Mouse (Mus musculus) cerebellum, postnatal 36 days (tissue): ENCODE results near the gene Fam151a.
A peak's percentile ranks its signal among the peaks of the same experiment; 100 is the strongest.
"Not testable (repeated sequence)": the region's sequence is repeated elsewhere in the genome, so short reads cannot be mapped to it uniquely, and the experiment has no call there.

Experiments used
- DNase-seq, 2 experiments: peaks; one replicate each; pipeline ENCODE4 v3.0.0; 2021 to 2022; ENCODE audit warnings: mixed read lengths in 2 of 2

The Fam151a gene

DNA sequence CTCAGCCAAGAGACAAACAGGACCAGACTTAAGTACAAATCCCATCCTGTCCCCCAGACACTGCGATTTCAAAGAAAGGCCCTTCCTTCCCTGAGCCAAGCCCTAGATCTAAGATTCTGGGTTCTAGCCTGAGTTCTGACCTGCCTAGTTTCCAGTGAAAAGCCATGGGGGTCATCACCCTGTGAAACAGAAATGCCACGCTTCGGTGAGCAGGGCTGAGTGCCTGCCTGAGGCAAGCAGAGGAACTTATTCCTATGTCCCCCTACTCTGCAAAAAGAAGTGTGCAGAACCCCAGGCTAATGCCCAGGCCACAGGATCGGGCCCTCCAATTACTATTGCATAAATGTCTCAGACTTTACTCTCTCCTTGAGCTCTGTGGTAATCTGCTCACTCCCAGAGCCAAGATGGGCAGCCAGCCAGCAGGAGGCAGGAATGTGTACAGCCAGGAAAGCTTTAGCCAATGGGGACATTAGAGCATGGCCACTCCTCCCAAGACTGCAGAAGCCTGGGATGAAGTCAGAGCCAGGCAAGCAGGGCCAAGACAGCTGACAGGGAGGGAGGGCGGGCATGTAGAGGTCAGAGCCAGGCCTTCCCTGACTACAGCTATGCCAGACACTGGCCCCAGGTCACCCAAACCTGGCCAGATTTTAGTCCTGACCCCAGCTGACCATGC lies 44.6 kb downstream of the Fam151a start:
- peak; percentile 90 to 93 for DNase-seq

GRCm38 (mm10) chr4:106780045-106780444 lies 46.4 kb downstream of the Fam151a start:
- no peak for DNase-seq

GRCm38 (mm10) chr4:106783137-106783536 lies 49.4 kb downstream of the Fam151a start:
- DNase-seq = no peak

DNA sequence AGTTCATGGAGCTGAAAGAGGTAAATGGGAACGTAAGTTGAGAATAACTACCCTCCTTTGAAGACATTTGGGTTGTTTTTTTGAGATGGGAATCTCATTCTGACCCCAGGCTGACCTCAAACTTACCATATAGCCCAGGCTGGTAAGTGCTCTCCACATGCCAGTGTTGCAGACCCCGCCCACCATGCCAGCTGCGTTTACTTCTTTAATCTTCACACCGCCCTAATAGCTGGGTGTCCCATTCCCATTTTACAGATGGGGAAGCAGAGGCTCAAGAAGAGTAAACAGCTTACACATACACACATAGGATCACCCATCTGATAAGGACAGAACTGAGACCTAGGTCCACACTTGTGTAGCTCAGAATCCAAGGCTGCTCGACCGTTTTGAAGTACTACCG lies 51.1 kb downstream of the Fam151a start:
- no peak for DNase-seq

DNA sequence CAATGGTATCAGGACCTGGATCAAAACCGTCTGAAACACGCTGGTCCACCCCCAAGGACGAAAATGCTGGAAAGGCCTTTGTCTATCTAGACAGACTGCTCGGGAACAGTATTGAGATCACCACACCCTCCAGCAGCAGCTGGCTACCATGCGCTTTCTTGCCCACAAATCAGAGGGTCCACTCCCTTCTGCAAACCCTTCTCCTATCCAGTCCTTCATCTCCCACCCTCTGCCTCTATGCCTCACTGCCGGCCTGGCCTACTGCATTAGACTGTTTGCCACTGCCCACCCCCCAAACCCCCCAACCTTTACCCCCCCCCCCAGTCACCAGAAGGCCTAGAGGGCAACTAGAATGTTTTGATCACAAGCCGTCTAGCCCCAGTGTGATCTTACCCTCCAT lies 51.7 kb downstream of the Fam151a start:
- DNase-seq = no peak

GRCm38 (mm10) chr4:106785753-106786540 lies 52.3 kb downstream of the Fam151a start:
- peak in 1 of 2 experiments; percentile 32 for DNase-seq

DNA sequence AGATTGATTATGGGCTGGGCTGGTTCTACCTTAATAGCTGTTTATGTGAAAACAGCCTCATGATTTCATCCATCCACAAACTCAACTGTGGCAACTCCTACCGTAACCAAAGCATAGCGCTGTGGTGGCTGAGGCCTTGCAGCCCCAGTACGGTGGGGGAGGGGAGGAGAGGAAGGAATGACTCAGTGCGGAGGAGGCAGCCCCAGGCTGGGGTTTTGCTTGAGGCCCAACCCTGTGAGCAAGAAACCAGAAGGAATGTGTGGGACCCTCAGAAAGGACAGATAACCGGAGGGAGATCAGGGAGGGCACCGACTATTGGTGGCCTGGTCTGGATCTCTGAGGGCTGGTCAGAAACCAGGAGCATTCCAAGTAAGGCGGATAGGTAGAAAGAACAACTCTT lies 54.1 kb downstream of the Fam151a start:
- DNase-seq = no peak

- DNase-seq = no peak
Observed at GRCm38 (mm10) chr4:106788627-106789026, 54.9 kb downstream of the Fam151a start.

DNA sequence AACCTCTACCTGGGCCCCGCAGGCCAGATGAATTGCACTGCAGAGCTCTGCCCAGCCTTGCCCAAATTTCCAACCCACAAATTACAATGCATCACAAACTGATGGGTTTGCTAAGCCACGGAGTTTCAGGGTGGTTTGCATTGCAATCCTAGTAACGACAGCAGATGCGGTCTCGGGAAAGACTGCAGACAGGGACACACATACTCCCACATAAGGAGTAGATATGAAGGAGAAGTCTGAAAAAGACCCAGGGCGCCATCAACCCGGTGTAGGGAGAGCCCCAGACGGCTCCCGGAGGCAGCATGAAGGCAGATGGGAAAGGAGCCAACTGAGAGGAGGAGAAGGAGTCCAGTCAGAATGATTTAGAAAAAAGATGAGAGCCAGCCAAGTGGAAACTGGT lies 56.0 kb downstream of the Fam151a start:
- no peak for DNase-seq

DNA sequence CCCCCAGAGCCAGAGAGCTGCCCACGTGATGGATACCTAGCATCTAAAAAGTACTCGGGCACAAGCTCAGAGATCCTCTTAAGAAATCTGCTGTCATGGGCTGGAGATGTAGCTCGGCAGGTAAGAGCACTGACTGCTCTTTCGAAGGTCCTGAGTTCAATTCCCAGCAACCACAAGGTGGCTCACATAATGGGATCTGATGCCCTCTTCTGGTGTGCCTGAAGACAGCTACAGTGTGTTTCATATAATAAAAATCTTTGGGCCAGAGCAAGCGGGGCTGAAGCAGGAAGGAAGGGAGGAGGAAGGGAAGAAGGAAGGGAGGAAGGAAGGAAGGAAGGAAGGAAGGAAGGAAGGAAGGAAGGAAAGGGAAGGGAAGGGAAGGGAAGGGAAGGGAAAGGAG lies 56.5 kb downstream of the Fam151a start:
- not testable (repeated sequence) for DNase-seq

GRCm38 (mm10) chr4:106790938-106791337 lies 57.2 kb downstream of the Fam151a start:
- no peak for DNase-seq

GRCm38 (mm10) chr4:106792276-106792675 lies 58.6 kb downstream of the Fam151a start:
- DNase-seq = no peak

GRCm38 (mm10) chr4:106793826-106794225 lies 60.1 kb downstream of the Fam151a start:
- not testable (repeated sequence) for DNase-seq

DNA sequence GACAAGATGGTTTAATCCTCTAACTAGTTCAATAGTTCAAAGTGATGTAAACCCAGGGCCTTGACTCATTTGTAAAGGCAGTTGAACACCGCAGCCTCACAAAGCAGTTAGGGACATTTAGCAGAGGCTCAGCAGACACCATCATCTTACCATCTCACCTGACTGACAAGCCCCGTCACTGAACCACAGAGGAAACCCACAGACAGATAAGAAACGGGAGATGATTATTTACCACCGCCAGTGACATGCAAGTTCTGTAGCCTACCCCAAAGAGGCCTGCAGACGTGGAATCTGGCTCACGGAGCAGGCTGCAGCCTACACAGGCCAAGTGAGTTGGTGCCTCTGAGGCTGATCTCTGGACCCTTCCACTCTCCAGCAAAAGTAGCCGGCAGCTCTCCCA lies 60.6 kb downstream of the Fam151a start:
- DNase-seq = no peak

DNA sequence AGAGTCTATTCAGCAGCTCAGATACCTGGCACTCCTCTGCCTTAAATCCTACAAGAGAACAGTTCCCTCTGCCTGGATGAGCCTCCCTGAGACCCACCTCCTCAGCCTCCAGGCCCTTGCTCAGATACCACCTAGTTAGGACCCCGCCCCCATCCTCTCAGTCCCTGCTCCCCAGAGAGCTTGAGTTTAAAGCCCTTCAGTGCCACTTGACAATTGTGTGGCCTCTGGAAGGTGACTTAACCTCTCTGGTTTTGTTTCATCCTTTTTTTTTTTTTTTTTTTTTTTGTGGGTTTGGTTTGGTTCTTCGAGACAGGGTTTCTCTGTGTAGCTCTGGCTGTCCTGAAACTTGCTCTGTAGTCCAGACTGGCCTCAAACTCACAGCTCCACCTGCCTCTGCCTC lies 61.6 kb downstream of the Fam151a start:
- no peak for DNase-seq
